Mouse (Mus musculus): Measurements from ENCODE around the gene Mme.

The Mme gene

GRCm38 (mm10) chr3:63241099-63241587 is at the start of gene Mme:
Mme (plus strand) TSS chr3:63241537.
- DNase-seq (ENCODE audit: low read depth, low spot score), result no peak

DNA sequence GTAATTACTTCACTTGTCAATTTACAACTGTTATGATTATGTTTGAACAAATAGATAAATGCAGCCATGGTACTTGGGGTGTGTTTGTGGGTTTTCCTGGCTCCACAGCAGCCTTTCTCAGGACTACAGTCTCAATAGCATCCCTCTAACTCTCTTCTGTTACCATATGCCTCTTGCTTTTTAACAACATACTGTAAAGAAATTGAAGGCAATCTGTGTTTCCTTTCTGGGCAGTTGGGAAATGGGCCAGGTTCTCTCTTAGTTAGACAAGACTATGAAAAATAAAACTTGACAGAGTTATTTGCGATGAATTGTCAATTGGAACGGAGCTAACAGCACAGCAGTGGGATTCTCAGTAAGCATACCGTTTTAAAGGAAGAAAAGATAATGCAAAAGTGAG is 44.8 kb upstream of the Mme start:
- DNase-seq (ENCODE audit: low read depth, low spot score), result no peak

GRCm38 (mm10) chr3:63198026-63198425 is 43.3 kb upstream of the Mme start:
- no peak for DNase-seq (ENCODE audit: low read depth, low spot score)

DNA sequence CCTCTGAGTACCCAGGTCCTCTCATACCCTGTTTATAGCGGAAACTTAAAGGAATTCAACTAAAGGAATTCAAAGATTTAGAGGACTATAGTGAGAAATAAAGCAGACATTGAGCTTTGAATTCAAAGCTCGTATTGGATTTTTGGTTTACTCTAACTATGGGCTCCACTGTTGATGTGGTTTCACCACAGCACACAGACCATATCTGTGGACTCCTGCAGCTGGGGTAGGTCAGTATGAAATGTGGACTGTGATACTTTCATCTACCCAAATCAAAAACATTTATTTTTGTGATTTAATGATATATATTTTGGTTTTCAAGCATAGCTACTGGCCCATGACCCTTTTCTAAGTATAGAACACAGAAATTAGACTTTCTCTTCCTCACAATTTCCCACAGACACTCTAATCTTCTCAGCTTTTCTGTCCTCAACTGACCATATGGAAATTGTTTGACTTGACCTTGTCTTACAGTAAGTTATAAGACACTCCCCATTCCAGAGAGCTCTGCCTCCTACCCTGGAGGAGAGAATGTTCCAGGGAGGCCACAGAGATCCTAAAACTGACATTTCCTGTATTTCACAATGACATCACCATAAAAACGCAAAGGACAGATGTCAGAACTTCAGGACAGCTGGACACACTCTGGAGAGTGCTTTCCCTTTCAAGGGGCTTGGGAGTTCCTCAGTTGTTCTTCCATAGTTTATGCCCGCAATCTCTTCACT is 19.3 kb upstream of the Mme start:
- DNase-seq (ENCODE audit: low read depth, low spot score), result no peak

GRCm38 (mm10) chr3:63223676-63224075 is 17.7 kb upstream of the Mme start:
- DNase-seq (ENCODE audit: low read depth, low spot score), result no peak

GRCm38 (mm10) chr3:63235957-63236356 is 5.4 kb upstream of the Mme start:
- DNase-seq (ENCODE audit: low read depth, low spot score), result no peak

DNA sequence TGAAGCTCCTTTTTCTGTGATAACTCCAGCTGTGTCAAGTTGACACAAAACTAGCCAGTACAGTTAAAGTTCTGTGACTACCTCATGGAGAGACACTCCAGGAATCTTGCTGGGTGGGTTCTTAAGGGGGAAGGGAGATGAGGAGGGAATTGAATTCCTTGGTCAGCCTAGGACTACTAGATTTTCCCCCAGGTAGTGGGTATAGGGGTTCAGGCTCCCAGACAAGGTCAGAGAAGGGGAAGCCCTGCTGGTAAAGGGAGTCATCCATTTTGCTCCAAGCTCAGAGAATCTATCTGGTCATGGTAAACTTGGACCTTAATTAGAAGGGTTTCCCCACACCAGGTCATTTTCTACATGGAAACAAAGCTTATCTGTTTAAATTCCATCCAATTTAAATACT is 2.4 kb downstream of the Mme start:
- no peak for DNase-seq (ENCODE audit: low read depth, low spot score)

DNA sequence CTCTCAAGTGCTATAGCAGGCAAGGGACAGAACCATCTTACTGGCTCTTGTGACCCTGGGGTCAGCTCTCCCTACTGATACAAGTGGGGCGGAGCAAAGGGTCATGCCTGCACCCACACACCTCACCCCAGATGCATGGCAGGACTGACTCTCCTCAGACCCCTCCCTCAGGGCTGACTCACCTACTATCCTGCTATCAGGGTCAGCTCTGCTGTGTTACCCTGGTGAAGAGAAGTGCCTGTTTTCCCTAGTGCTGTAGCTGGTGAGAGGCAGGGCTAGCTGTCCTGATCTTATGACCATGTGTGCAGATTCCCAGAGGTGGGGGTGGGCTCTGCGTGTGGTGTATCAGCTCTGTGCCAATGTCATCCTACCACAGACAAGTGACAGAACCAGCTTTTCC is 30.8 kb downstream of the Mme start:
- DNase-seq (ENCODE audit: low read depth, low spot score), result no peak

DNA sequence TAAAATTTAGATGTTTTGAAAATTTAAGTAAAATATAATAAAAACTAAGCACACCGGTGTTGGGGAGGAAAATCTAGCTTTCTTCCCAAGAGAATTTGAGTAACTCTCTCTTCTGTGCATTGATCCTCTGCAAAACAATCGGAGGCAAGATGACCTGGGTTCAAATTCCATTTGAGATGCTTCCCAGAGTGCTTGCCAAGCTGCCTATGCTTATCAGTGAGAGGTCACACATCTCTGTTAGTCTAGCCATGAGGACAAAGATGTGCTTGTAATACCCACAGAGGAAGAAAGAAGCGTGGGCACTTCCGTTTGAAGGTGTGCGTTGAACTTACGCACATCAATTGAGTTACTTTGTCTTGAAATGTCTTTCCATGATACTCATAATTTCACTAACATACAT is 53.0 kb downstream of the Mme start:
- no peak for DNase-seq (ENCODE audit: low read depth, low spot score)

DNA sequence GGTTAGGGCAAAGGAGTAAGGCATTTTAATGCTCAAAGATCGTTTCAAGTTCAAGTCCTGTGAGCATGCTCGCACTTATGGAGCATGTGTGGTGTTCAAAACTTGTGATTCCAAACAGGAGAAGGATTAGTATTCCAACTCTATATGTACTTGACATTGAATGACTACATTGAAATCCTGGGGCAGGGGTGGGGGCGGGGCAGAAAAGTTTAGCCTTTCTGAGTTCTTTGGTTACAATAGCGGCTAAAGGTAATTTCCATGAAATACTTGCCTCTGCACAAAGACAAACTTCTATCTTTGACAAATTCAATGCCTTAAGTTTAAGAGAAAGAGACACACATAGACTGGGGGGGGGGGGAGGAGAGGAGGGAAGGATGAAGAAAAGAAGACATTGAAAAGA is 53.5 kb downstream of the Mme start:
- no peak for DNase-seq (ENCODE audit: low read depth, low spot score)

GRCm38 (mm10) chr3:63295237-63295636 is 53.9 kb downstream of the Mme start:
- no peak for DNase-seq (ENCODE audit: low read depth, low spot score)

- no peak for DNase-seq (ENCODE audit: low read depth, low spot score)
Observed at GRCm38 (mm10) chr3:63295657-63296231, 54.4 kb downstream of the Mme start.

- DNase-seq (ENCODE audit: low read depth, low spot score), result no peak
Observed at GRCm38 (mm10) chr3:63296411-63296810, 55.1 kb downstream of the Mme start.

DNA sequence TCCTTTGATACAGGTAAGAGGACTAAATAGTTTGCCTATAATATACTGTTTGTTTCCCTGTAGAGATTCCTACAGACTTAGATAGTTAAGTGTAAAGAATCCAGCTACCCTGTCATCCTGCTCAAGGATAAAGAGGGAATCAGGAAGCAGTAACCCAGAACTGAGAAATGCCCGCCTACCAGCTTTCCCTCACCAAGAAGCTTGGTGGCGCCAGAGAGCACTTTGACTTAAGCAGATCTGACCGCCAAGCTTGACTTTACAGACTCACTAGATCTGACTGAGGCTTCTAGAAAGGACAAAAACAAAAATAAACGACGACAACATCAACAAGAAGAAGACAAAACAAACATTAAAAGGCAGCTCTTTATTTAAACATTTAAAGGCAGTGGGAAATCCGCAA is 56.5 kb downstream of the Mme start:
- DNase-seq (ENCODE audit: low read depth, low spot score), result peak; percentile 25

- no peak for DNase-seq (ENCODE audit: low read depth, low spot score)
Observed at GRCm38 (mm10) chr3:63315211-63315760, 73.9 kb downstream of the Mme start.

GRCm38 (mm10) chr3:63317496-63317895 is 76.2 kb downstream of the Mme start:
- DNase-seq (ENCODE audit: low read depth, low spot score), result no peak

- DNase-seq (ENCODE audit: low read depth, low spot score), result no peak
Observed at GRCm38 (mm10) chr3:63325615-63326014, 84.3 kb downstream of the Mme start.

DNA sequence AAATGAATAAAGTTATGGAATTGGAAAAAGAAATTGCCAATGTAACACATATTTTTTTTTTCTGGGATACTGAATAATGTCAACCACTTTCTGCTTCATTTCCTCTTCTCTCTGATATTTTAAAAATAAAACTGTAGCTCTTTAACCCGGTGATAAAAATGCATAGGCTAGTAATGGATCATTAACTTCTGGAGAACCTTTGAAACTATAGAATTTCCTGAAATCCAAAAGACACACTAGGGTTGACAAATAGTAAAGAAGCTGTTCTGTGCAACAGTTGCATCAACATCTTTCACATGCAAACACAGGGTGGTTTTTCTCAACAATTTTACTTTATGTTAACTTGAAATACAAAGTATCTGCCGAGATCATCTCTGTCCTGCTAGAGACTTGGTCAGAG is 98.8 kb downstream of the Mme start:
- no peak for DNase-seq (ENCODE audit: low read depth, low spot score)

GRCm38 (mm10) chr3:63340546-63340945 is 99.2 kb downstream of the Mme start:
- DNase-seq (ENCODE audit: low read depth, low spot score), result no peak

- no peak for DNase-seq (ENCODE audit: low read depth, low spot score)
Observed at GRCm38 (mm10) chr3:63341481-63341880, 100.1 kb downstream of the Mme start.

- DNase-seq (ENCODE audit: low read depth, low spot score), result no peak
Observed at GRCm38 (mm10) chr3:63344998-63345397, 103.7 kb downstream of the Mme start.

DNA sequence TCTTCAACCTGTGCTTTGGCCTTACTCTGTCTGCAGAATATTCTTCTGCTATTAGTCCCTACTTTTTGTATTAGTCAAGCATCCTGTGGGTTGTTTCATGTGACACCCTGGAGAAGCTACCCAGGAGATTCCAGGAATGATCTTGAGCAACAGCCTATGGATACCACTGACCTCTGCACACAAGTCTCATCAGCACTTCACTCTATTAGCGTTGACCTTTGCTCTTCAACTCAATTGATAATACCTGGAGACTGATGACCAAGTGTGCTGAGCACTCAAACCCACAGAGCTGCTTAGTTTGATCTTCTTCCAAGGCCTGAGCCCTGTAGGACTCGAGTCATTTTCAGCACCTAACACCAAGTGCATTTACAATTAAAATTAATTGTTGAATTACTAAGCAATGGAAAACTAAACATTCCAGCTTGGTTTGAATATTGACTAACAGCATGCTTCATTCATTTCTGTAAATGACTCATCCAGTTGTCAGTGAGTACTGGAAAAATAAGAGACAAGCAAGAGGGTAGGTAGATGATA is 107.6 kb downstream of the Mme start:
- no peak for DNase-seq (ENCODE audit: low read depth, low spot score)

DNA sequence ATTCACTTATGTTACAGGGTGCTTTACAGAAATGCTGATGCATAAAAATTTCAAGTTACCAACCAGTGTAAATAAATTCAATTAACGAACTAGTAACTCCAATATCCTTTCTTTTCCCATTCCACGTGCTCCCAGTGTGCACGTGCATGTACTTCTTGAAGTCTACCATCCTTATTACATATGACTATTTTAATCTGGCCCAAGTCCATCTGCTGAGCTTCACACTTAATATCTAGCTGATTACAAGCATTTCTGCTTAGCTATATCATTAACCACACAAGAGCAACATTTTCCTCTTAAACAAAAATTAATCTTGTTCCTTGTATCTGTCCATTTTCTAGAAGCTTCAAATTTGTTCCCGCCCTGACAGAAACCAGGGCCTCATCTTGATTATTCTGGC is 108.9 kb downstream of the Mme start:
- no peak for DNase-seq (ENCODE audit: low read depth, low spot score)
